Mouse (Mus musculus): ENCODE measurements around the gene Dab2ip.

The Dab2ip gene

GRCm38 (mm10) chr2:35558826-35559550 lies 922 bp downstream of the Dab2ip start:
- no peak for DNase-seq (ENCODE audit: low read depth, low spot score)

- no peak for DNase-seq (ENCODE audit: low read depth, low spot score)
Observed at GRCm38 (mm10) chr2:35559551-35559835, 1.4 kb downstream of the Dab2ip start.

GRCm38 (mm10) chr2:35563722-35564121 lies 5.7 kb downstream of the Dab2ip start:
- no peak for DNase-seq (ENCODE audit: low read depth, low spot score)

- DNase-seq (ENCODE audit: low read depth, low spot score): no peak
Observed at GRCm38 (mm10) chr2:35565051-35565836, 7.2 kb downstream of the Dab2ip start.

GRCm38 (mm10) chr2:35566957-35567693 lies 9.1 kb downstream of the Dab2ip start:
- no peak for DNase-seq (ENCODE audit: low read depth, low spot score)

- no peak for DNase-seq (ENCODE audit: low read depth, low spot score)
Observed at GRCm38 (mm10) chr2:35567694-35568149, 9.7 kb downstream of the Dab2ip start.

- DNase-seq (ENCODE audit: low read depth, low spot score): no peak
Observed at GRCm38 (mm10) chr2:35570743-35571142, 12.7 kb downstream of the Dab2ip start.

GRCm38 (mm10) chr2:35574643-35575042 lies 16.6 kb downstream of the Dab2ip start:
- DNase-seq (ENCODE audit: low read depth, low spot score): no peak

- DNase-seq (ENCODE audit: low read depth, low spot score): no peak
Observed at GRCm38 (mm10) chr2:35576675-35577074, 18.6 kb downstream of the Dab2ip start.

- DNase-seq (ENCODE audit: low read depth, low spot score): no peak
Observed at GRCm38 (mm10) chr2:35580111-35580510, 22.0 kb downstream of the Dab2ip start.

- DNase-seq (ENCODE audit: low read depth, low spot score): no peak
Observed at GRCm38 (mm10) chr2:35581501-35582340, 23.7 kb downstream of the Dab2ip start.

GRCm38 (mm10) chr2:35582341-35582941 lies 24.4 kb downstream of the Dab2ip start:
- DNase-seq (ENCODE audit: low read depth, low spot score): no peak

GRCm38 (mm10) chr2:35583406-35583805 lies 25.3 kb downstream of the Dab2ip start:
- no peak for DNase-seq (ENCODE audit: low read depth, low spot score)

- DNase-seq (ENCODE audit: low read depth, low spot score): no peak
Observed at GRCm38 (mm10) chr2:35584011-35584410, 25.9 kb downstream of the Dab2ip start.

GRCm38 (mm10) chr2:35588368-35588767 lies 30.3 kb downstream of the Dab2ip start:
- DNase-seq (ENCODE audit: low read depth, low spot score): no peak

- no peak for DNase-seq (ENCODE audit: low read depth, low spot score)
Observed at GRCm38 (mm10) chr2:35589385-35589784, 31.3 kb downstream of the Dab2ip start.

GRCm38 (mm10) chr2:35589800-35590199 lies 31.7 kb downstream of the Dab2ip start:
- no peak for DNase-seq (ENCODE audit: low read depth, low spot score)

GRCm38 (mm10) chr2:35591961-35592724 lies 34.1 kb downstream of the Dab2ip start:
- no peak for DNase-seq (ENCODE audit: low read depth, low spot score)

GRCm38 (mm10) chr2:35592725-35593392 lies 34.8 kb downstream of the Dab2ip start:
- DNase-seq (ENCODE audit: low read depth, low spot score): no peak

- DNase-seq (ENCODE audit: low read depth, low spot score): no peak
Observed at GRCm38 (mm10) chr2:35593889-35594288, 35.8 kb downstream of the Dab2ip start.

Measured in brain, embryonic 18.5 days (tissue).